Mouse (Mus musculus) lung, postnatal 0 days (tissue): ENCODE measurements around the gene Irx4. TPM values are rescaled to one million over a fixed set of nuclear protein-coding genes. Genes with fewer than 3 reads are reported as not detected.

ENCODE experiments used
- ATAC-seq: fragments of 200-750 bp; cut with Nextera tagmentation; 2 replicates; pipeline ENCODE4 v1.8.0; 2017; ENCODE audit warnings: moderate library complexity
- DNase-seq: peaks from one replicate; pipeline ENCODE4 v3.0.0-alpha.2; 2016; ENCODE audit warnings: low spot score
- H3K27ac ChIP-seq: fragments of 300-500 bp; sonication (generic); 2 replicates; pipeline ENCODE4 v1.5.1; 2014; ENCODE audit warnings: antibody characterized with exemption, mild to moderate bottlenecking, low read length, mixed read lengths
- H3K27me3 ChIP-seq: fragments of 300-500 bp; sonication (generic); replicated peaks from 2 replicates; pipeline ENCODE4 v1.6.1; 2014; ENCODE audit warnings: low read length, mixed read lengths; ENCODE audit not compliant: insufficient read depth
- H3K36me3 ChIP-seq: fragments of 300-500 bp; sonication (generic); 2 replicates; pipeline ENCODE4 v1.6.1; 2014; ENCODE audit warnings: low read length, mixed read lengths; ENCODE audit not compliant: insufficient read depth
- H3K4me1 ChIP-seq: fragments of 300-500 bp; sonication (generic); 2 replicates; pipeline ENCODE4 v1.6.1; 2014; ENCODE audit warnings: antibody characterized with exemption, low read depth, low read length, mixed read lengths; ENCODE audit not compliant: insufficient read depth
- H3K4me2 ChIP-seq: fragments of 300-500 bp; sonication (generic); replicated peaks from 2 replicates; pipeline ENCODE4 v1.6.1; 2014; ENCODE audit warnings: low read depth, mild to moderate bottlenecking, low read length, moderate library complexity, mixed read lengths
- H3K4me3 ChIP-seq: fragments of 300-500 bp; sonication (generic); 2 replicates; pipeline ENCODE4 v1.5.1; 2014; ENCODE audit warnings: low read depth, low read length
- H3K9ac ChIP-seq: fragments of 300-500 bp; sonication (generic); replicated peaks from 2 replicates; pipeline ENCODE4 v1.6.1; 2014; ENCODE audit warnings: low read depth, mild to moderate bottlenecking
- H3K9me3 ChIP-seq: fragments of 300-500 bp; sonication (generic); 2 replicates; pipeline ENCODE4 v1.6.1; 2016; ENCODE audit warnings: low read length, mixed read lengths
- CTCF ChIP-seq: IDR thresholded peaks from 2 replicates; pipeline ENCODE4 v1.5.1; 2016; ENCODE audit warnings: antibody characterized with exemption, mild to moderate bottlenecking
- EP300 ChIP-seq: IDR thresholded peaks from 2 replicates; pipeline ENCODE4 v1.6.1; 2016; ENCODE audit warnings: antibody characterized with exemption, mild to moderate bottlenecking, control low read depth
- WGBS: fragments of 180-500 bp; shearing (Covaris S2); extraction: QIAGEN DNeasy Blood & Tissue Kit; methylation state at CpG from one replicate; pipeline ENCODE4 v1.1.7; 2014; 5-methylcytosine and 5-hydroxymethylcytosine counted together
- polyA plus RNA-seq: library from polyadenylated mRNA; unstranded; fragments of >200 nt; fragmentation: Nextera tagmentation; extraction: Ambion mirVana; gene quantifications from 2 replicates; pipeline ENCODE4 v1.2.1, GENCODE M21; 2015

Irx4 gene
- polyA plus RNA-seq, 1 experiment from 2014 or later = not detected

DNA sequence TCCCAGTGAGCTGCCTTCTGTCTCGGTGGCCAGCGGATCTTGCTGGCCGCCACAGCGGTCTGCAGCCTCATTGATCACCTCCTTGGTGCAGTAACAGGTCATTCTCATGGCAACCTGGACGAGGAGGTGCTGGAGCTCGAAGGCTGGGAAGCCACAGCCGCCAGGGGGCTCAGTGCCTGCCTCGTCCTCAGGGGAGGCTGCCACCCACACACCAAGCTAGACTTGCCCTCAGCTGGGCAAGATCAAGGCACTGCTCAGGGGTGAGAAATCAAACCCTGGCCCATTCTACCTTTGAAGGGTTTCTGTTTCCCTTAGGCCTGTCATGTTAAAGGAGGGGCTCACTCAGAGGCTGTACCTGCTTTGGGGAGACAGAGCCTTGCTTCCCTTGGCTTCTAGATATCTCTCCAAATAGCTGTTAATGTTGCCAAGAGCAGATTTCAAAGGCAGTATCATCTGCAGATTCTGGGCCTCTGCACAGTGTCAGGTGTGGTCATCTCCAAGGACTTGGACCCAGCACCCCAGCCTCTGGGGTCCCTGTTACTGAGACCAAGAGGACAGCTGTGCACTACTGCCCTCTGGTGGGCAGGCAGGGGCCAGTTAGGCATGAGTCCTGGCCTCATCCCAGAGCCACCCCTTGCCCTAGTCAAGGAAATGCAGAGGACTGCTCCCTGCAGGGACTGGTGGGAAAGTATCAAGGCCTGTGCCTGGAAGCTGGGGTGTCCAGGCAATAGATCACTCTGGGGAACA is 50.1 kb downstream of the Irx4 start:
- WGBS = 12% methylated on average over 8 of the region's 8 CpGs
- no peak overlapping the region for H3K4me3 ChIP-seq
- no peaks in the 10 kb centered on the region for H3K9me3 ChIP-seq
- TF ChIP-seq CTCF = peak; percentile 83
- no peak for TF ChIP-seq EP300
- no peak overlapping the region for H3K4me2 ChIP-seq
- H3K27me3 ChIP-seq = no peaks in the 10 kb centered on the region
- ATAC-seq (peak; percentile 65), DNase-seq (peak; percentile 61)
- H3K27ac ChIP-seq = no peak overlapping the region
- H3K36me3 ChIP-seq = no peaks in the 10 kb centered on the region
- H3K4me1 ChIP-seq = no peaks in the 10 kb centered on the region
- H3K9ac ChIP-seq = no peak overlapping the region

Other genes starting within 250 kb of the Irx4 start
- gene Mrpl36, start 68.0 kb downstream of the Irx4 start, polyA plus RNA-seq = 99.6 and 103 TPM in 2 replicates
- gene Ndufs6, start 68.1 kb downstream of the Irx4 start, polyA plus RNA-seq = 270 and 333 TPM in 2 replicates
- gene Lpcat1, start 206.7 kb downstream of the Irx4 start, polyA plus RNA-seq = 368 and 414 TPM in 2 replicates